Mouse (Mus musculus): ENCODE measurements around the gene Gm11116.
"Not testable (repeated sequence)": the region's sequence is repeated elsewhere in the genome, so short reads cannot be mapped to it uniquely, and the experiment has no call there.

Gene Gm11116

DNA sequence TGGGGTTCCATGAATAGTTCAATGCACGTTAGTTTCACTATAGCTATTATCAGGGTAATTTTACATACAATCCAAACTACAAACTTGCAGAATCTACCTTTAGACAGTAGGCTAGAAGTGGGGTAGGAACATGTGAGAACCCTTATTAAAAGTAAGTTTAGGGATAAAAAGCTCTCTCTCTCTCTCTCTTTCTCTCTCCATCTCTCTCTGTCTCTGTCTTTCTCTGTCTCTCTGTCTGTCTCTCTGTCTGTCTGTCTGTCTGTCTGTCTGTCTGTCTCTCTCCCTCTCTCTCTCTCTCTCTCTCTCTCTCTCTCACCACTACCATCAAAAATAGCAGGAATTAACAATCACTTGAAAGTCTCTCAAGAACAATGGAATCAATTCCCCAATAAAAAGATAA lies at the start of gene Gm11116:
Gene Gm11116 (minus strand): TSS at position 101 of the 400 bp plus-strand sequence.
- no peak for DNase-seq (ENCODE audit: low read depth, low spot score)

DNA sequence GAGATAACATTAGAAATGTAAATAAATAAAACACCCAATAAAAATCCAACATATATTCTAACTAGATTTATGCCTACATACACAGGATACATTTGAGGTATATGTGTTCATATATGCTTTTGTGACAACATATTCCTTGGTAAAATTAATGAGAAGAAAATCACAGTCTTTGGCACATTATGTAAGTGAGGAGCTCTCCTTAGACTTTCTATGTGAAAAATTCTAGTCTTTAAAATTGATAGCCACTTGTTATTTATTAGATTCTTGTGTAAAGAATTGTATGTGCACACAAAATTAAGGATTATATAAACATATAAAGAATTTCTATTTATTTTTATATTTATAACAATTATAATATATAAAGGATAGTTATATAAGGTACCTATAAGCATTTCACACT lies 42.7 kb upstream of the Gm11116 start, which contains the start of gene Gm11115:
Gene Gm11115 (minus strand): TSS at position 101 of the 400 bp plus-strand sequence.
- no peak for DNase-seq (ENCODE audit: low read depth, low spot score)

DNA sequence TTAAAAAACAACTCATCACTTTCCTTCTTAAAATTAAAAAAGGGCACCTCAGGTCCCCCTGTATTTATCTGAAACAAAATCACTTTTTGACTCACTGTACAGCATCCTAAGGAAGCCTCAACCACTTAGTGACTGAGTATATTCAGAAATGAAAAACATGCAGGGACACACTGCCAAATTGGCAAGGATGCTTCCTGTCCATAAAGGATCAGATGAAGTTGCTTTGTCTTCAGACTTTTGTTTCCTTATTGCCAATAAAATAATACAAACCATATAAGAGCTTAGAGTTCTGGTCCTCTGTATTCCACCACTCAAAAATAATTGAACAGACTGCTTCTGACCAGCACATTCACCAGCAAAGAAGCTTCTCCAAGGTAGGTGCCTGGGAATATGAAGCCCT lies 25.1 kb downstream of the Gm11116 start, which contains the start of gene Smr2:
Gene Smr2 (plus strand): TSS at position 301 of the 400 bp plus-strand sequence.
- DNase-seq (ENCODE audit: low read depth, low spot score) = not testable (repeated sequence)
